Mouse (Mus musculus) MEL (cell line): ENCODE data around the gene Gna11. TPM values are rescaled to one million over a fixed set of nuclear protein-coding genes. Genes with fewer than 3 reads are reported as not detected.

Experiments used
- DNase-seq: peaks from one replicate; pipeline ENCODE4 v3.0.0; 2011; ENCODE audit warnings: low read depth, low spot score
- H3K27ac ChIP-seq: 2 replicates; pipeline ENCODE4 v1.5.1; 2012; ENCODE audit warnings: low read depth, mild to moderate bottlenecking, control low read depth, low read length, moderate library complexity; ENCODE audit not compliant: control insufficient read depth
- H3K27me3 ChIP-seq, 2 experiments: fragments of 150-350 bp in 1 of 2; sonication (generic) in 1 of 2; 2 replicates each; pipeline ENCODE4 v1.6.1; 2012; ENCODE audit warnings: low read length in 2 of 2, mild to moderate bottlenecking in 2 of 2, improper control_type of control experiment in 1 of 2, moderate library complexity in 1 of 2; ENCODE audit not compliant: insufficient read depth in 2 of 2, control insufficient read depth in 1 of 2
- H3K36me3 ChIP-seq, 2 experiments: 2 replicates each; pipeline ENCODE4 v1.6.1; 2012 to 2014; ENCODE audit warnings: low read length in 2 of 2, improper control_type of control experiment in 1 of 2, inconsistent platforms in 1 of 2, mild to moderate bottlenecking in 1 of 2; ENCODE audit not compliant: insufficient read depth in 2 of 2, control insufficient read depth in 1 of 2
- H3K4me1 ChIP-seq, 2 experiments: fragments of 150-350 bp in 1 of 2; sonication (generic) in 1 of 2; 2 replicates each; pipeline ENCODE4 v1.6.1; 2012; ENCODE audit warnings: low read length in 2 of 2, improper control_type of control experiment in 1 of 2, mild to moderate bottlenecking in 1 of 2; ENCODE audit not compliant: insufficient read depth in 2 of 2, control insufficient read depth in 1 of 2
- H3K4me3 ChIP-seq, 2 experiments: fragments of 150-350 bp in 1 of 2; sonication (generic) in 1 of 2; 2 replicates each; pipeline ENCODE4 v1.5.1; 2012; ENCODE audit warnings: low read depth in 2 of 2, low read length in 2 of 2, mild to moderate bottlenecking in 2 of 2, moderate library complexity in 2 of 2, control low read depth in 1 of 2, improper control_type of control experiment in 1 of 2; ENCODE audit not compliant: control insufficient read depth in 1 of 2, insufficient read depth in 1 of 2
- H3K79me2 ChIP-seq: 2 replicates; pipeline ENCODE4 v1.6.1; 2012; ENCODE audit warnings: mild to moderate bottlenecking, low read length, moderate library complexity; ENCODE audit not compliant: control insufficient read depth, poor library complexity, insufficient read depth
- H3K9ac ChIP-seq: 2 replicates; pipeline ENCODE4 v1.6.1; 2012; ENCODE audit warnings: low read depth, mild to moderate bottlenecking, control low read depth, low read length, moderate library complexity; ENCODE audit not compliant: control insufficient read depth, poor library complexity, severe bottlenecking
- H3K9me3 ChIP-seq: fragments of 150-350 bp; sonication (generic); replicated peaks from 2 replicates; pipeline ENCODE4 v1.6.1; 2012; ENCODE audit warnings: mild to moderate bottlenecking, low read length, improper control_type of control experiment, moderate library complexity; ENCODE audit not compliant: insufficient read depth
- BHLHE40 ChIP-seq: IDR thresholded peaks from 2 replicates; pipeline ENCODE4 v1.6.1; 2012; ENCODE audit warnings: low read depth, mild to moderate bottlenecking, inconsistent platforms, low read length, improper control_type of control experiment, borderline replicate concordance
- CTCF ChIP-seq, 3 experiments: IDR thresholded peaks in 2 of 3; conservative IDR thresholded peaks in 1 of 3; 2 replicates each; pipeline ENCODE4 v1.5.1; 2011 to 2012; ENCODE audit warnings: low read length in 3 of 3, low read depth in 2 of 3, mild to moderate bottlenecking in 2 of 3, improper control_type of control experiment in 1 of 3, inconsistent platforms in 1 of 3, mixed read lengths in 1 of 3, moderate library complexity in 1 of 3; ENCODE audit not compliant: control insufficient read depth in 1 of 3, insufficient read depth in 1 of 3, poor library complexity in 1 of 3, severe bottlenecking in 1 of 3
- E2F4 ChIP-seq: IDR thresholded peaks from 2 replicates; pipeline ENCODE4 v1.6.1; 2011; ENCODE audit warnings: low read depth, low read length, improper control_type of control experiment, borderline replicate concordance
- ETS1 ChIP-seq: IDR thresholded peaks from 2 replicates; pipeline ENCODE4 v1.6.1; 2012; ENCODE audit warnings: low read depth, mild to moderate bottlenecking, inconsistent platforms, low read length, improper control_type of control experiment, moderate library complexity
- GABPA ChIP-seq: IDR thresholded peaks from 2 replicates; pipeline ENCODE4 v1.6.1; 2012; ENCODE audit warnings: low read depth, mild to moderate bottlenecking, inconsistent platforms, low read length, improper control_type of control experiment, moderate library complexity
- GATA1 ChIP-seq: IDR thresholded peaks from 2 replicates; pipeline ENCODE4 v1.6.1; 2011; ENCODE audit warnings: low read depth, low read length, improper control_type of control experiment
- HCFC1 ChIP-seq: IDR thresholded peaks from 2 replicates; pipeline ENCODE4 v1.6.1; 2012; ENCODE audit warnings: low read depth, mild to moderate bottlenecking, inconsistent platforms, low read length, improper control_type of control experiment, moderate library complexity
- JUND ChIP-seq: IDR thresholded peaks from 2 replicates; pipeline ENCODE4 v1.6.1; 2011; ENCODE audit warnings: low read depth, mild to moderate bottlenecking, improper control_type of control experiment, low read length
- KAT2A ChIP-seq: conservative IDR thresholded peaks from 2 replicates; pipeline ENCODE4 v1.6.1; 2012; ENCODE audit warnings: low read depth, low read length, improper control_type of control experiment, inconsistent platforms
- MAFK ChIP-seq: IDR thresholded peaks from 2 replicates; pipeline ENCODE4 v1.6.1; 2011; ENCODE audit warnings: low read depth, mild to moderate bottlenecking, low read length, improper control_type of control experiment, borderline replicate concordance
- MAX ChIP-seq: IDR thresholded peaks from 2 replicates; pipeline ENCODE4 v1.6.1; 2011; ENCODE audit warnings: low read length, improper control_type of control experiment
- MEF2A ChIP-seq: IDR thresholded peaks from 2 replicates; pipeline ENCODE4 v1.6.1; 2014; ENCODE audit warnings: low read depth, mild to moderate bottlenecking, inconsistent platforms, low read length, improper control_type of control experiment; ENCODE audit not compliant: poor library complexity, insufficient replicate concordance, severe bottlenecking; ENCODE audit errors: extremely low read depth
- MXI1 ChIP-seq: IDR thresholded peaks from 2 replicates; pipeline ENCODE4 v1.6.1; 2011; ENCODE audit warnings: mild to moderate bottlenecking, low read depth, low read length, improper control_type of control experiment
- MYB ChIP-seq: IDR thresholded peaks from 2 replicates; pipeline ENCODE4 v1.6.1; 2011; ENCODE audit warnings: mild to moderate bottlenecking, low read depth, low read length, improper control_type of control experiment
- NELFE ChIP-seq: IDR thresholded peaks from 2 replicates; pipeline ENCODE4 v1.6.1; 2011; ENCODE audit warnings: low read depth, low read length, improper control_type of control experiment
- POLR2A ChIP-seq, 2 experiments: IDR thresholded peaks; 2 replicates each; pipeline ENCODE4 v1.6.1; 2011 to 2012; ENCODE audit warnings: low read length in 2 of 2, mild to moderate bottlenecking in 2 of 2, control low read depth in 1 of 2, improper control_type of control experiment in 1 of 2, low read depth in 1 of 2, moderate library complexity in 1 of 2; ENCODE audit not compliant: control insufficient read depth in 1 of 2, insufficient read depth in 1 of 2, poor library complexity in 1 of 2
- RCOR1 ChIP-seq: IDR thresholded peaks from 2 replicates; pipeline ENCODE4 v1.6.1; 2012; ENCODE audit warnings: low read depth, mild to moderate bottlenecking, inconsistent platforms, low read length, improper control_type of control experiment
- SIN3A ChIP-seq: IDR thresholded peaks from 2 replicates; pipeline ENCODE4 v1.6.1; 2012; ENCODE audit warnings: low read length, improper control_type of control experiment, inconsistent platforms
- TAL1 ChIP-seq: IDR thresholded peaks from 2 replicates; pipeline ENCODE4 v1.6.1; 2012; ENCODE audit warnings: mild to moderate bottlenecking, inconsistent platforms, low read length, moderate library complexity, mixed read lengths
- UBTF ChIP-seq: IDR thresholded peaks from 2 replicates; pipeline ENCODE4 v1.6.1; 2012; ENCODE audit warnings: low read depth, mild to moderate bottlenecking, inconsistent platforms, low read length, improper control_type of control experiment, moderate library complexity, borderline replicate concordance; ENCODE audit not compliant: insufficient read depth
- USF1 ChIP-seq: IDR thresholded peaks from 2 replicates; pipeline ENCODE4 v1.6.1; 2014; ENCODE audit warnings: low read depth, mild to moderate bottlenecking, inconsistent platforms, low read length, improper control_type of control experiment, moderate library complexity
- USF2 ChIP-seq, 2 experiments: IDR thresholded peaks; 2 replicates each; pipeline ENCODE4 v1.6.1; 2011 to 2012; ENCODE audit warnings: improper control_type of control experiment in 2 of 2, low read length in 2 of 2, borderline replicate concordance in 1 of 2, inconsistent platforms in 1 of 2, low read depth in 1 of 2, mild to moderate bottlenecking in 1 of 2; ENCODE audit not compliant: insufficient read depth in 1 of 2
- ZMIZ1 ChIP-seq: IDR thresholded peaks from 2 replicates; pipeline ENCODE4 v1.6.1; 2012; ENCODE audit warnings: low read depth, mild to moderate bottlenecking, inconsistent platforms, low read length, improper control_type of control experiment, moderate library complexity
- ZNF384 ChIP-seq: IDR thresholded peaks from 2 replicates; pipeline ENCODE4 v1.6.1; 2012; ENCODE audit warnings: low read depth, mild to moderate bottlenecking, inconsistent platforms, low read length, improper control_type of control experiment
- polyA plus RNA-seq, 2 experiments: library from polyadenylated mRNA; stranded (reverse) in 1 of 2; unstranded in 1 of 2; fragments of >175 nt in 1 of 2; fragments of >200 nt in 1 of 2; gene quantifications; 2 replicates each; pipeline versions ENCODE4 v1.2.1 to v1.2.4; 2012; ENCODE audit warnings: low replicate concordance in 2 of 2, low read depth in 1 of 2; ENCODE audit not compliant: insufficient read length in 2 of 2, insufficient read depth in 1 of 2, missing spikeins in 1 of 2
- total RNA-seq: library from RNA; depleted of rRNA; stranded (reverse); fragments of 300-350 nt; gene quantifications from 2 replicates; pipeline ENCODE4 v1.2.3, GENCODE M21; 2012

The Gna11 gene
- total and polyA plus RNA-seq, 3 experiments = 14.1 to 18.4 TPM; not detected in 1

DNA sequence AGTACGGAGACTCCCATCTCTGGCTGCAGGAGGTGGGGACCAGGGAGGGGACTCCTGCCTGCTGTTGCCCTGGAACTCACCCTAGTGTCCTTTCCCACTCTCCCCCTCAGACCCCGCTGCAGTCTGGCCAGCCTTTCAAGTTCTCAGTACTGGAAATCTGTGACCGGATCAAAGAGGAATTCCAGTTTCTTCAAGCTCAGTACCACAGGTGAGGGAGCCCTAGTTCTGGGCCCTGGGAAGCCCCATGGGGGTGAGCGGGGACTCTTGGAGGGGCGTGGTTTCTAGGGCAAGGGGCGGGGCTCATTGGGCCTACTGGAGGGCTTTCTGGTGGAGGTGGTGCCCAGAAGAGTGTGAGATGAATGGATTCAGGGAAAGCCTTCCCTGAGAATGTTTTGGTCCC lies 30.7 kb upstream of the Gna11 start:
- peaks cover 3 to 23% of the 10 kb centered on the region in 2 experiments; a peak in 3 of 4 replicates for H3K4me1 ChIP-seq
- H3K27ac ChIP-seq = no peak overlapping the region
- peak overlapping the region; percentile 35; the same call in 1 of the 2 replicates for H3K9ac ChIP-seq
- no peaks in the 10 kb centered on the region; the same call in 1 of the 2 replicates for H3K79me2 ChIP-seq
- H3K4me3 ChIP-seq = peak overlapping the region; percentile 44 to 45
- peaks cover 0 to 9% of the 10 kb centered on the region in 2 experiments; a peak in 2 of 4 replicates for H3K36me3 ChIP-seq
- no peaks in the 10 kb centered on the region for H3K9me3 ChIP-seq
- peak; percentile 37 for DNase-seq
- no peaks in the 10 kb centered on the region for H3K27me3 ChIP-seq
- TF ChIP-seq BHLHE40 = no peak
- TF ChIP-seq MXI1 = no peak
- no peak for TF ChIP-seq NELFE

DNA sequence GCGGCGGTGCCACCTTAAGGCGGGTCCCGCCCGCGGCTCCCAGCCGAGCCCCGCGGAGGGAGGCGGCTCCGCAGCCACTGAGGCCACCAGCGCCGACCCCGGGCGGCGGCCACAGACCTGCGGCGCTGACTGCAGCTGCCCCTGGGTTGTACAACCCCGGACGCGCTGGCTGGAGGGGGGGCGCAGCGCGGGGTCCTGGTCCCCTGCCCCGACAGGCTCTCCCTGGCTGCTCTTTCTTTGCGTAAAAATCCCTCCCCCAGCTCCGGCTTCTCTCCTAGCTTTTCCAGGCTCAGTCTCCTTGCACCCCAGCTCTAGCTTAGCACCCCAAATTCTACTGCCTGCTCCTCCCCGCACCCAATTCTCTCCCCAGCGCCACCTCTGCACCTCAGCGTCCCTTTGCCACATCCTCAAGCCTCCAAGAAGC lies 30.2 kb upstream of the Gna11 start:
- no peaks in the 10 kb centered on the region for H3K27me3 ChIP-seq
- no peak for DNase-seq
- H3K4me3 ChIP-seq = peak overlapping the region; percentile 44 to 45

DNA sequence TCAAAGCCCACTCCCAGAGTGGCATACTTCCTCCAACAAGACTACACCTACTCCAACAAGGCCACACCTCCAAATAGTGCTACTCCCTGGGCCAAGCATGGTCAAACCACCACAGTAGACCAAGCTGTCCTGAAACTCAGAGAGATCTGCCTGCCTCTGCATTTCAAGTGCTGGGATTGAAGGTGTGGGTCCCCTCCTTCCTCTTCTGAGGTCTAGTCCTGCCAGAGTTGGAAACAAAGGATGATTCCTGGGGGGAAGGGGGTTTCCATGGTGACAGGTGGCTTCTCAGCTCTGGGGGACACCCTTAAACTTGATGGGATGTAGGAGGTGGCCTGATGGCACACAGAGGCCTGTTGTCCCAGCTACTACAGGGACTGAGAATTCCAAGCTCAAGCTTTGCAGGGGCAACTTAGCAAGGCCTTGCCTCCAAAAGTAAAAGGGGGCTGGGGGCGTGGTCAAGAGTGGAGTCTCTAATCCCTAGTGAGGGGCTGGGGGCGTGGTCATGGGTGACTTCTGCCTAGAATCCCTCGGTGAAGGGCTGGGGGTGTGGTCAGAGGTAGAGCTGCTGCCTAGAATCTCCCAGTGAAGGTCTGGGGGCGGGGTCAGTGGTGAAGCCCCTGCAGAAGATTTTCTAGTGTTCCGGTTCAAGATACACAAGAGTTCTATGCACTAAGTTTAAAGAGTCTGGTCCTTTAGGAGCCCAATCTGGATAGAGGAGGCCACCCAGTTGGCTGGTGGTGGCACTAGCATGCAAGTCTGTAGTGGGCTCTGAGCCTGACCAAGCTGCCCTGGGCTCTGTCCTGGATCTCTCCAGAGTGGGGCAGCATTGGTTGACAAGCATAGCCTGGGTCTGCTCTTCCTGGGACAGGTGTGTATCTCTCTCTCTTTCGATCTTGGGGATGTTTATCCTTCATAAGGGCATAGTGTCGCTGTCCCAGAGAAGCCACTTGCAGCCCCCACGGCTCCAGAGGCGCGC lies 29.4 kb upstream of the Gna11 start, which contains the start of gene Tle2:
Gene Tle2 (plus strand): TSS at position 481 of the 976 bp plus-strand sequence.
- peak within 1 kb of the TSS; percentile 44 to 45 for H3K4me3 ChIP-seq
- peaks cover 3 to 27% of the 10 kb centered on the region in 2 experiments; a peak in 3 of 4 replicates for H3K4me1 ChIP-seq
- no peak within 1 kb of the TSS for H3K27ac ChIP-seq
- no peak for TF ChIP-seq GABPA
- TF ChIP-seq ZNF384 = no peak
- TF ChIP-seq KAT2A = no peak
- TF ChIP-seq BHLHE40 = no peak
- no peak for TF ChIP-seq CTCF (IDR thresholded peaks at IDR 0.05 in 2 of 3, conservative IDR thresholded peaks at IDR 0.05 in 1 of 3; ENCODE audit: control insufficient read depth in 1 of 3, insufficient read depth in 1 of 3, low read depth in 2 of 3, low read length in 3 of 3, poor library complexity in 1 of 3, severe bottlenecking in 1 of 3)
- TF ChIP-seq ZMIZ1 = no peak
- TF ChIP-seq JUND = no peak
- no peak for TF ChIP-seq GATA1
- no peak for TF ChIP-seq RCOR1
- no peak for TF ChIP-seq POLR2A (IDR thresholded peaks at IDR 0.05; ENCODE audit: control insufficient read depth in 1 of 2, insufficient read depth in 1 of 2, low read depth in 1 of 2, low read length in 2 of 2, poor library complexity in 1 of 2)
- TF ChIP-seq MAX = no peak
- TF ChIP-seq MEF2A = no peak
- TF ChIP-seq UBTF = no peak
- no peak for TF ChIP-seq ETS1
- TF ChIP-seq HCFC1 = no peak; the same call in 1 of the 2 replicates
- no peak for TF ChIP-seq SIN3A

More for the DNA sequence above, 30.2 kb upstream of the Gna11 start:
- H3K36me3 ChIP-seq = peaks cover 0 to 11% of the 10 kb centered on the region in 2 experiments; a peak in 2 of 4 replicates
- no peak overlapping the region for H3K27ac ChIP-seq
- peak overlapping the region; percentile 35; the same call in 1 of the 2 replicates for H3K9ac ChIP-seq
- H3K4me1 ChIP-seq = peaks cover 3 to 26% of the 10 kb centered on the region in 2 experiments; a peak in 3 of 4 replicates
- H3K79me2 ChIP-seq = no peaks in the 10 kb centered on the region; the same call in 1 of the 2 replicates
- no peak for TF ChIP-seq USF2 (IDR thresholded peaks at IDR 0.05; ENCODE audit: borderline replicate concordance in 1 of 2, insufficient read depth in 1 of 2, low read depth in 1 of 2, low read length in 2 of 2)
- TF ChIP-seq E2F4 = no peak
- TF ChIP-seq ETS1 = no peak
- no peak for TF ChIP-seq TAL1
- TF ChIP-seq RCOR1 = no peak
- TF ChIP-seq MYB = no peak
- no peak for TF ChIP-seq CTCF (IDR thresholded peaks at IDR 0.05 in 2 of 3, conservative IDR thresholded peaks at IDR 0.05 in 1 of 3; ENCODE audit: control insufficient read depth in 1 of 3, insufficient read depth in 1 of 3, low read depth in 2 of 3, low read length in 3 of 3, poor library complexity in 1 of 3, severe bottlenecking in 1 of 3)
- TF ChIP-seq MAFK = no peak
- TF ChIP-seq POLR2A (IDR thresholded peaks at IDR 0.05; ENCODE audit: control insufficient read depth in 1 of 2, insufficient read depth in 1 of 2, low read depth in 1 of 2, low read length in 2 of 2, poor library complexity in 1 of 2) = no peak
- no peak for TF ChIP-seq UBTF
- TF ChIP-seq USF1 = no peak
- H3K9me3 ChIP-seq = no peaks in the 10 kb centered on the region

More for the DNA sequence above, 29.4 kb upstream of the Gna11 start, which contains the start of gene Tle2:
- Histone ChIP-seq H3K9me3 (no peaks in the 10 kb centered on the region), H3K27me3 (no peaks in the 10 kb centered on the region), H3K79me2 (no peaks in the 10 kb centered on the region; the same call in 1 of the 2 replicates), H3K36me3 (peaks cover 0 to 12% of the 10 kb centered on the region in 2 experiments; a peak in 2 of 4 replicates), H3K9ac (peak within 1 kb of the TSS; percentile 35; the same call in 1 of the 2 replicates)
- no peak for DNase-seq
